Mouse (Mus musculus): ENCODE measurements at regions not wholly inside any gene's neighbourhood (a gene's known extent, or its start where the extent isn't known, plus 50 kb on each side); places are given as distances from the start of the nearest gene placed in this dataset.
"Not testable (repeated sequence)": the region's sequence is repeated elsewhere in the genome, so short reads cannot be mapped to it uniquely, and the experiment has no call there.

DNA sequence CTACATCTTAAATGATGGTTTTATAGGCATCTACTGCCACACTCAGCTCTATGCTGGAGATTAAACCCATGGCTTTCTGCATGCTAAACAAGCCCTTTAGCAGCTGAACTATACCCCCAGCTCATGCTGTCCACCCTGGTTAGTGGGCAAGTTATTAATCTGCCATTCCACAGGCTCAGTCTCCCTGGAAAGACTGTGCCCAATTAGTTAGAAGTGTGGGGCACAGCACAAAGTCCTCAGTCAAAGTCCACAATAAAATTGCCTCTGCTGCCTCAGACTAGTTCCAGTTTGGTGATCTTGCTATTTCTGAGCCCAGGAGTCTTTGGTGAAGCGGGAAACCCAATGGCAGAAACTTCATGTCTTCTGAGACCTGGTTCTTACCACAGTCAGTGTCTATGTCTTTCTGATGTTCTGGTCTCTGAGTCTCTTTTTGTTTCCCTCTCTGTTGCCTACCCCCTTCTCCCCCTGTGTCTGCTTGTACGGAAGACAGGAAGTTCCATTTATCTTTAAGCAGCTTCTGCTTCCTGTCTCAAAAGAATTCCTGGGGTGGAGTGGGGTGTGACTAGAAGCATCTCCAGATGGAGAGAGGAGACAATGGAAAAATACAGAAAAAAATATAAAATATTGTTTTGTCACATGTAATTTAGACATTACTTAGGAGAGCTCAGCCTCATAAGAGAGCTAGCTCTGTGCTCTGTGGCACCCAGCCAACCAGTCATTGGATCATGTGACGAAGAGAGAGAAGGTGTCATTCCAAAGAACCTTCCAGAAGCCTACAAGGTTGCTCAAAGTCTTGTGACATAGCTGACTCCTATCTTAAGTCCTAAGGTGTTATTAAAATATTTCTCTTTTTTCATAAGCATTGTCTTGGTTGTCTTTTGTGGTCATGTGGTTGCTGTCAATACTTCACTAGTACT is 133.3 kb upstream of the Max start:
- ATAC-seq (ENCODE audit: extremely low read depth, insufficient number of reproducible peaks, low FRiP score, poor library complexity, severe bottlenecking) = no peak

DNA sequence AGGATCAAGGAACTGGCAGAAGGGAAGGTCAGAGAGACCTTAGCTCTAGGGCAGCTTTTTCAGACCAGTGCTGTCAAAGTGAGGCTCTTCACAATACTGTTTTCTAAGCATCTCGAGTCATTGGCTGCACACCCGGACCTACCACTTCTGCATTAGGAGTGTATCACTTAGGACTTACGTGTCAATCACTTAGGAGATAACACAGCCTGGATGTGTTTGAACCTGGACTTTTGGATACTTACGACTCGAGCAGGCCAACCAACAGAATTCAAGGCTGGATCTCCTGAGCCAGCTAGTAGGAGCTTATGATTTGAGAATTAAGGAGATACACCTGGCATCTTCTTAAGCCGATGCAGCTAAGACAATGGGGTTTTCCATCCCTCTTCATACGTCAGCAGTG is 132.2 kb upstream of the Max start:
- ATAC-seq (ENCODE audit: extremely low read depth, insufficient number of reproducible peaks, low FRiP score, poor library complexity, severe bottlenecking) = no peak

DNA sequence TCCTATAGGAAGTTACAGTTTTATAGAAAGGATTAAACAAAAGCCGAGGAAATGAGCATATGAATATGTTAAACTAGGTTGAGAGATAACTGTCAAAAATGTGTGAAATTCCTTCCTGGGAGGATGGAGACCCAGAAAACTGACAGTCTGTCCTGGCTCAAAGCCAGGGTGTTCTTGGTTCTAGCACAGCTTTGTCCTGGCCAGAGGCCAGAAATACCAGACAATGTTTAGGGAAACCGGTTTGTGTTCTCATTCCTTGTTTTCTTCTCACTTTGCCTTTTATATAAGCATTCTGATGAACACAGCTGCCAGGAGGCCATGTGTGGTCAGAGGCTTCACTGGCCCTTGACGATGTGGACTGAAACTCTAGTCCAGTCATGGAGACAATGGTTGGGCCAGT is 130.7 kb upstream of the Max start:
- no peak for ATAC-seq (ENCODE audit: extremely low read depth, insufficient number of reproducible peaks, low FRiP score, poor library complexity, severe bottlenecking)

DNA sequence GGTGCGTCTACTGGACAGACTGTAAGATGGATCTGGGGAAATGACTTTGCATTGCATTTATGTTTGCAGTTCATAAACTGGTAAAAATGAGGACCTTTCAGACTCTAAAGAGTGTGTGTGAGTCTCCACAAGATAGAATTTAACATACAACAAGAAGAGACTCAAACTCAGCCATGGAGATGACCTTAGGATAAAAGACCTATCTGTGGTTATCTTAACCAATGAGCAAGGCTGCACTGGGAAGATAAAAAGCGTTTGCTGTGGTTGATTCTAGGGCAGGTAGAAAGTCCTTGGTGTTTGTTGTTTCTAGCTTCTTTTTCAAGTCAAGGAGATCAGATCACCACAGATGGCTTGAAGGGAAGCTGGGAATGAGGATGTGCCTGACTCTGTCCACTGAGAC is 130.1 kb upstream of the Max start:
- no peak for ATAC-seq (ENCODE audit: extremely low read depth, insufficient number of reproducible peaks, low FRiP score, poor library complexity, severe bottlenecking)

DNA sequence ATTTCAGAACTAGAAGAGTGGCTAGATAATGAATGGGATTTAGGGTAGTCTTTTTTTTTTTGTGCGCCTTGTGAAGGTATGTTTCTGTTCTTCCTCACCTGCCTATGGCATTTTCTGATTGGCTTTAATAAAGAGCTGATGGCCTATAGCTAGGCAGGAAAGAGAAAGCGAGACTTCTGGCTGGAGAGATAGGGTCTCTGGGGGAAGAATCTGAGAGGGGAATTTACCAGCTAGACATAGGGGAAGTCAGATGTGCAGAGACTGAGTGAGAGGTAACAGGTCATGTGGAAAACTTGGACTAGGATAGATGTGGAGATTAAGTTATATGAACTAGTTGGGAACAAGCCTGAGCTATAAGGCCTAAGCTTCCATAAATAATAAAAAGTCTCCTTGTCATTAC is 129.7 kb upstream of the Max start:
- no peak for ATAC-seq (ENCODE audit: extremely low read depth, insufficient number of reproducible peaks, low FRiP score, poor library complexity, severe bottlenecking)

DNA sequence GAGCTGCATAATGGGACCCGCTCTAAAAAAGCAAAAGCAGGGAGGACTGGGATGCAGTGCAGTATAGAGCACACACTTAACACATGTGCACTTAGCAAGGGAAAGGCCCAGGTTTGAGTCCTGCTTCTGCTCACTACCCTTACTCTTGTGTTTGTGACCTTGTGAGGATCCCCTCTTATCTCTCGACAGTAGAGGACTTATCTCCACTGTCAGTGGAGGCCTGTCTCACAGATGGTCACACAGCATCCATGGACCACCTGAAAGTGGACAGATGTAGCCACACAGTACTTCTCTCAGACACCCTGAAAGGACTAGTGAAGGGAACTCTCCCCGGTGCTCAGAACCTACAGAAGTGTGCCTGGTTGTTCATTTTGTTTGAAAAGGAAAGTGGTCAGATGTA is 128.5 kb upstream of the Max start:
- ATAC-seq (ENCODE audit: extremely low read depth, insufficient number of reproducible peaks, low FRiP score, poor library complexity, severe bottlenecking) = no peak

GRCm38 (mm10) chr12:77089624-77090278 is 127.8 kb upstream of the Max start:
- ATAC-seq (ENCODE audit: extremely low read depth, insufficient number of reproducible peaks, low FRiP score, poor library complexity, severe bottlenecking) = no peak

DNA sequence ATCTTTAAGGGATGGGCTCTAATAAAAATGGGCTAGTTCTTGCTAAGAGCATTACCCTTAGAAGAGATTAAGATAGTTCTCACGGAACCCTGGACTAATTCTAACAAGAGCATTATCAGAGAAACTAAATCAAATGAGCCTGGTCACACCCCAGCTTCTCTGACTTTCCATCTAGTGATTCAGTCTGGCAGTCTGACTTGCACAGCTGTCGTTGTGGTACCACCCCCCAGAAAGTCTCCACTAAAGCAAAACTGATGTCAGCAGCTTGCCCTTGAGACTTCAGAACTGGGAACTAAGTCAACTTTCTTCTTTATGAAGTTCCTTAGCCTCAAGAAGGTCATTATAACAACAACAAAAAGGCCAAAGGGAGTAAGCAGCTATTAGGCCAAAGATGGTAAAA is 126.5 kb upstream of the Max start:
- ATAC-seq (ENCODE audit: extremely low read depth, insufficient number of reproducible peaks, low FRiP score, poor library complexity, severe bottlenecking) = no peak

GRCm38 (mm10) chr12:77086931-77087330 is 124.9 kb upstream of the Max start:
- ATAC-seq (ENCODE audit: extremely low read depth, insufficient number of reproducible peaks, low FRiP score, poor library complexity, severe bottlenecking) = not testable (repeated sequence)

- no peak for ATAC-seq (ENCODE audit: extremely low read depth, insufficient number of reproducible peaks, low FRiP score, poor library complexity, severe bottlenecking)
Measured at GRCm38 (mm10) chr12:77085894-77086293, 123.9 kb upstream of the Max start.

- ATAC-seq (ENCODE audit: extremely low read depth, insufficient number of reproducible peaks, low FRiP score, poor library complexity, severe bottlenecking) = peak; percentile 26; the same call in 1 of the 2 replicates
Measured at GRCm38 (mm10) chr12:77085244-77085643, 123.2 kb upstream of the Max start.

- ATAC-seq (ENCODE audit: extremely low read depth, insufficient number of reproducible peaks, low FRiP score, poor library complexity, severe bottlenecking) = no peak
Measured at GRCm38 (mm10) chr12:77084744-77085143, 122.7 kb upstream of the Max start.

GRCm38 (mm10) chr12:77084343-77084742 is 122.3 kb upstream of the Max start:
- no peak for ATAC-seq (ENCODE audit: extremely low read depth, insufficient number of reproducible peaks, low FRiP score, poor library complexity, severe bottlenecking)

GRCm38 (mm10) chr12:77083760-77084159 is 121.8 kb upstream of the Max start:
- no peak for ATAC-seq (ENCODE audit: extremely low read depth, insufficient number of reproducible peaks, low FRiP score, poor library complexity, severe bottlenecking)

GRCm38 (mm10) chr12:77081774-77082173 is 119.8 kb upstream of the Max start:
- ATAC-seq (ENCODE audit: extremely low read depth, insufficient number of reproducible peaks, low FRiP score, poor library complexity, severe bottlenecking) = no peak

DNA sequence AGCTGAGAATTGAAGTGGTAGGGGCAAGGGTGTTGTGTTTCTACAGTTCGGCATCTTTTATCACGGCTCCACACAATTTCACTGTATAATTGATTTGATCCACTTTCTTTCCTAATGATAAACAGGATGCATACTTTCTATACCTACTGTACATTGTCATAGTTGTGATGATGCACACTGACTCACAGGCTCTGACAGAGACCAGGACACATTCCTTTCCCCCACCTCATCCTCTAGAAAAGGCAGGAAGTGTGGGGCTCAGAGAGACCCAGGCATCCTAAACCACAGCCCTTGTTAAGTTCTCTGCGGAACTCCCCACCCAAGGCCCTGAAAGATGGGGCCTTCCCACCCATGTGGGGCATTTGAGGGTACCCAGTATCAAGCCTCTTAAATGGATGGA is 117.5 kb upstream of the Max start:
- ATAC-seq (ENCODE audit: extremely low read depth, insufficient number of reproducible peaks, low FRiP score, poor library complexity, severe bottlenecking) = no peak

DNA sequence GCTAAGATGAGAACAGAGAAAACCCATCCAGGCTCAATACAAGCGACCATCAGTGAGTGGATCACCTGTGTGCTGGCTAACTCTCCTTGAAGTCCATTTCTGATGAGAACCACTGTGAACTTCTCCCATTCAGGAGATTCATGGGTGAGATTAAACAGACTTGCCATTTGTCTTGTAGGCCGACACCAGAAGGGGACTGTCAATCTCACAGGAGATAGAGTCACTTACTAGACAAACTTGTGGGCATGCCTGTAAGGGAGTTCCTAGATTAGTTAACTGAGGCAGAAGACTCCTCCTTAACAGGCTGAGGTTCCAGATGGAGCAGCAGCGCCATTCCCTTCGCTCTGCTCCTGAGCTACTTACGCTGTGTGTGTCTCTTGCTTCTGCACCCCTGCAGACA is 114.7 kb upstream of the Max start:
- no peak for ATAC-seq (ENCODE audit: extremely low read depth, insufficient number of reproducible peaks, low FRiP score, poor library complexity, severe bottlenecking)

DNA sequence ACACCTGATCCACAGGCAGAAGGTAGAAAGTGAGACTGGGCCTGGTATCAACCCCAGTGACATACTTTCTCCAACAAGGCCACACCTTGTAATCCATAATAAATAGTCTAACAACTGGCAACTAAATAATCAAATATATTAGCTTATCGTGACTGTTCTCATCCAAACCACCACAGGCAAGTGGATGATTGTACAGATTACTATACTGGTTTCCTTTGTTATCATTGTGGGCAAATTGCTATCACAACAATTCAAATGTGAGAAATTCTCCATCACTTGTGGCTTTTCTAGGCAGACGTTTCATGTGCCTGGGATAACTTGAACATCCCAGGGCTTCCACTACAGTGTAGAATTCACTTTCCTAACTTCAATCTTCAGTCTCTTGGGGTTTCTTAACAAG is 112.6 kb upstream of the Max start:
- ATAC-seq (ENCODE audit: extremely low read depth, insufficient number of reproducible peaks, low FRiP score, poor library complexity, severe bottlenecking) = no peak

GRCm38 (mm10) chr12:77071700-77072099 is 109.7 kb upstream of the Max start:
- no peak for ATAC-seq (ENCODE audit: extremely low read depth, insufficient number of reproducible peaks, low FRiP score, poor library complexity, severe bottlenecking)

DNA sequence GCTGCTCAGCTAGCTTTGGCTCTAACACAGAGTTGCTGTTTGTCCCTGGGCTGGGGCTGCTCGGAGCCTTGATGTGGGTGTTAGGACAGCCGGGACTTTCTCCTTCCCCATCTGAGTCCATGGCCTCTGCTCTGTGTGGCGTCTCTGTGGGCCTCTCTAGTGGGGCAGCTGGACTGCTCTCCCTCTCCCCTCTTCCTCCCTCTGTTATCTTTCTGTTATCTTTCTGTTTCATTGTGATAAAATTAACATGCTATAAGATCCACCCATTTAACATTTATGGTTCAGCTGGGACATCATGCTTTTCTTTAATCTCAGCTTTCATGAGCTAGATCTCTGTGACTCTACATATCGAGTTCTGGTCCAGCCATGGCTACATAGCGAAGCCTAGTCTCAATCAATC is 105.9 kb upstream of the Max start:
- no peak for ATAC-seq (ENCODE audit: extremely low read depth, insufficient number of reproducible peaks, low FRiP score, poor library complexity, severe bottlenecking)

Measured in neutrophil, adult 5-6 weeks (primary cell).